Mouse (Mus musculus): ENCODE data around the gene Miga2.
"Not testable (repeated sequence)": the region's sequence is repeated elsewhere in the genome, so short reads cannot be mapped to it uniquely, and the experiment has no call there.

Miga2 gene

GRCm38 (mm10) chr2:30397986-30398512 is 34.0 kb downstream of the Miga2 start:
- no peak for DNase-seq (ENCODE audit: low spot score)

- no peak for DNase-seq (ENCODE audit: low spot score)
Measured at GRCm38 (mm10) chr2:30399191-30400171, 35.4 kb downstream of the Miga2 start.

GRCm38 (mm10) chr2:30401581-30401980 is 37.5 kb downstream of the Miga2 start:
- no peak for DNase-seq (ENCODE audit: low spot score)

DNA sequence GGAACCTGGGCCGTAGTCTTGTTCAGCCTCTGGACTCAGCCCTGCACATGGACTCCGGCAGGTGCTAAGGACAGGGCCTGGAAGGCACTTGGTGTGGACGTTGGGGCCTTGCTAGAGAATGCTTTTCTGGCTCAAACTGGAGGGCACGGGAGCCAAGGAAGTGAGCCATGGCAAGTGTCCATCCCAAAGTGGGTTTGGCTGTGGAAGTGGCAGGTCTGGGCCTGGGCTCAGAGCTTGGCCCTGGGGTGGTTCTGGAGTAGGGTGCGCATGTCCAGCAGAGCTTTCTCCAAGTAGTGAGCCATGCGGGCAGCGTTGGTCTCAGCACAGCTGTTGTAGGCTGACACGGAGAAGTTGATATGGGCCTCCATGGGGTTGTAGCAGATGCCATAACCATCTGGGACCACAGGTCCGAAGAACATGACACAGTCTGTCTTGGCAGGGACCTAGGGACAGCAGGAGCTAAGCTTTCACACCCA is 38.4 kb downstream of the Miga2 start:
- no peak for DNase-seq (ENCODE audit: low spot score)

GRCm38 (mm10) chr2:30402843-30403242 is 38.8 kb downstream of the Miga2 start:
- DNase-seq (ENCODE audit: low spot score): no peak

DNA sequence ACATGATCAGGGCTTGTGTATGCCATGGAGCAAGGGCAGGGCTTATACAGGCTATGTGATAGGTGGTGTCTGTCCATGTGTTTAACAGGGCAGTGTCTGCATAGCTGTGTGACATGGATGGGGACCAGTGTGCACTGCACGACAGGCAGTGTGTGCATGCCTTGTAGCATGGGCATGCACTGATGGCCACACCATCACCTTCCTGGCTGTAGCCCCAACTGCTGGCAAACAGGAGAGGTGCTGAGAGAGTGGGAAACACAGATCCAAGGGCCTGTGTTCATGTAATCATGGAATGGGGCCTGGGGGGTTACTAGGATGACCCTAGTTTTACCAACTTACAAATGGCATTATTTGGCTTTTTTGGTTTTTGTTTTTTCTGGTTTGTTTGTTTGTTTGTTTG is 39.8 kb downstream of the Miga2 start:
- no peak for DNase-seq (ENCODE audit: low spot score)

DNA sequence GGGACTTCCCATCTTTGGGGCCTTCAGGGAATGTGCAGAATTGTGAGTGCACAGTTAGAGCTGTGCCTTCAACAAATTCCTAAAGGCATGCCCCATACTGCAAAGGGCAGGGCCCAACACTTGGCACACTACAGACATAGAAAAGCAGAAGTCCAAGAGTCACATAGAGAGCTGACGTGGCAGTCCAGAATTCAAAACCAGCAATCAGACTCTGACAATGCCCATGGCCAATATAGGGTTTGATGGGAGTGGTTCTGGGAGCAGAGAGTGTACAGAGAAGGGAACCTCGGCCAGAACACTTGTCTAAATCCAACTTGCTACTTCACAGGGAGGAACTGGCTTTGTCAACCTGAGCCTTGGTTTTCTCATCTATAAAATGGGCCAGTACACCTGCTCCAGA is 43.2 kb downstream of the Miga2 start:
- no peak for DNase-seq (ENCODE audit: low spot score)

DNA sequence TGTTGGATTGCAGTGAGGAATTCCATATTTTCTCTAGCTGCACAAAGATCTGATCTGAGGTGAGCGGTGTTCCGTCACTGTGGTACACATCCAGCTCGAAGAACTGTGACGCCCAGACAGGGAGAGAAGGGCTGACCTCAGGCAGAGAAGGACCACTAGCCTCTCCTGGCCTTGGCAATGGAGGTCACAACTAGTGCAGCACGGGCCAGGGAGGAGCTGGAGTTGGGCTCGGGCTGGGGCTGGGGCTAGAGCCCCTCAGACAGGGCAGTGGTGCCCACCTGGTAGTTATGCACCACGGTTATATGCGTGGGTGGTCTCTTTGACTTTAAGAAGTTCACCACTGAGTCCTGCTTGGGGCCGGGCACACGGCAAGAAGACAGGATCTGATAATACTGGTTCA is 43.7 kb downstream of the Miga2 start:
- no peak for DNase-seq (ENCODE audit: low spot score)

- no peak for DNase-seq (ENCODE audit: low spot score)
Measured at GRCm38 (mm10) chr2:30408452-30409100, 44.5 kb downstream of the Miga2 start.

GRCm38 (mm10) chr2:30409454-30410176 is 45.6 kb downstream of the Miga2 start:
- no peak for DNase-seq (ENCODE audit: low spot score)

DNA sequence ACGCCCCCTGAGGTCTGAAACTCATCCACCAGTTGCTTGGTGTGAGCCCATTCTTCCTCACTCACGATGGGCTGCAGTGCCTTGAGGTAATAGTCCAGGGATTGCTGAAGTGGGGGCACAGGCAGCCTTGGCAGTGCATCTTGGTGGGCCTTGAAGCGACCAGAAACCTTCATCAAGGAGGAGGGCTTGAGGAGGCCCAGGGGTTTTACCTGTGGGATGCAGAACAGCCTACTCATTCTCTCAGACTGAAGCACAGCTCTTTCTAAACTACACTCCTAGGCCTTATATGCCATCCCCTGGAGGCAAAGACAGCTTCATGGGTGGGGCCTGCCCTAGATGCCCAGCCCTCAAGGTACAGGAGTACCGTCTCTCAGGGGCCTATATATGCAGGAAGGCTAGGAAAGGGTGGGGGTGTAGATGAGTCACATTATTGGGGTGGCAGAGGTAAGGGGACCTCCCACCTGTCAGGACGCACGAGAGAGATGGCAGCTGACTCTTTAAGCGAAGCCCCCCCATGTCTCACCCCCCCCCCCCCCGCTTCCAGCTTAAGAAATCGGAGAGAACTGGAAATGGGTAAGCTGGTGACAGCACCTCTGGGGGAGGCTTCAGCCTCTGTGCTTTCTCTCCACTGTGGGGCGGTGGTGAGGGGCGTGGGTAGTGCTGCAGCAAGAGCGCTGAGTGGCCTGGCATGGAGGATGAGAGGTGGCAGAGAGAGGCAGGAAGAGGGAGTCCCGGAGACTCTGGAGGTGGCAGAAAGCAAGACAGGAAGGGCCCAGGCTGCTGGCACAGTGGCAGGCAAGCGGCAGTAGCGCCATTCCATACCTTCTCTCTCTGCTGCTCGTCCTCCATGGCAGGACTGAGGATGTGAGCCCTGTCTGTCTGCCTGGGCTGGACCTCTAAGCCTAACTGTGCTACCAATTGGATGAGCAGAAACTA is 49.3 kb downstream of the Miga2 start:
- DNase-seq (ENCODE audit: low spot score): no peak

- DNase-seq (ENCODE audit: low spot score): peak; percentile 50
Measured at GRCm38 (mm10) chr2:30414101-30414500, 50.1 kb downstream of the Miga2 start.

DNA sequence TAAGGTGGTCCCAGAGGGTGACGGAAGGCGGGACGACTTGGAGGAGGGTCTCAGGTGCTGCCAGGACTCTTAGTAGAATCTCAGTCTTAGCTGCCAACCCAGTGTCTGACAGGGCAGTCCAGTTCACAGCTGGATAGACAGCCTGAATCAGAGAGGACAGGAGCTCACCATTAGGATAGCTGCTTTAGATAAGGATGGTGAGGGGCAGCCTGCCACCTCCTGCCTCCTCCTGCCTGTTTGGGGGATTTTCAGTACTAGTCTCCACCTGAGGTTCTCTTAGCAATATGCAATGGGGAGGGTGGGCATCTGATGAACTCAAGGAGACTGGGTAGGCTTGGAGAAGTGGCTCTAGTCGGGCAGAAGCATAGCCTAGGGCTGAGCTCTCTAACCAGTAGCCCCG is 50.6 kb downstream of the Miga2 start:
- DNase-seq (ENCODE audit: low spot score): no peak

- peak; percentile 96 for DNase-seq (ENCODE audit: low spot score)
Measured at GRCm38 (mm10) chr2:30415157-30415935, 51.3 kb downstream of the Miga2 start, which contains the start of gene Crat. Crat (minus strand) TSS chr2:30415813.

GRCm38 (mm10) chr2:30415936-30416648 is 52.1 kb downstream of the Miga2 start, which contains the start of gene Ptpa:
Ptpa (plus strand) TSS chr2:30416039.
- no peak for DNase-seq (ENCODE audit: low spot score)

DNA sequence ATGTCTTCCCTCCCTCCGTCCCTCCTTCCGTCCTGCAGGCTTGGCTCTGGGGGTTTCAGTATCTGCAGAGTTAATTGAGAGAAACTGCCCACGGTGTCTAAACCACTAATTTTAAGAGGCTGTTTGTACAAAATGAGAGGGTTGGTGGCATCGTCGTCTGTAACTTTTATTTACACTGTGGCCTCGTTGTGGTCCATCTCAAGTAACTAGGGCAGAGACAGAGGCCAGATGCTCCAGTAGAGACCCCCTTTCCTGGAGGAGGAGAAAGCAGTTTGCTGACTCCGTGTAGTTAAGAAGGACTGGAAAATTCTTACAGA is 52.6 kb downstream of the Miga2 start:
- DNase-seq (ENCODE audit: low spot score): peak; percentile 45

DNA sequence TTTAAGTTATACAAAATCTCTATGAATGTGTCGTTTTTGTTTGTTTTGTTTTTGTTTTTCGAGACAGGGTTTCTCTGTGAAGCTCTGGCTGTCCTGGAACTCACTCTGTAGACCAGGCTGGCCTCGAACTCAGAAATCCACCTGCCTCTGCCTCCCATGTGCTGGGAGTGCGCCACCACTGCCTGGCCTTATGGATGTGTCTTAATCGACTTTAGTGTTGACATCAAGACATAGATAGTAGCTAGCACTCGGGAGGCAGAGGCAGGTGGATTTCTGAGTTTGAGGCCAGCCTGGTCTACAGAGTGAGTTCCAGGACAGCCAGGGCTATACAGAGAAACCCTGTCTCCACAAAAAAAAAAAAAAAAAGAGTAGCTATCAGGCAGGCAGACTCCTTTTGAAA is 53.1 kb downstream of the Miga2 start:
- not testable (repeated sequence) for DNase-seq (ENCODE audit: low spot score)

- DNase-seq (ENCODE audit: low spot score): peak; percentile 51
Measured at GRCm38 (mm10) chr2:30417595-30418165, 53.6 kb downstream of the Miga2 start.

DNA sequence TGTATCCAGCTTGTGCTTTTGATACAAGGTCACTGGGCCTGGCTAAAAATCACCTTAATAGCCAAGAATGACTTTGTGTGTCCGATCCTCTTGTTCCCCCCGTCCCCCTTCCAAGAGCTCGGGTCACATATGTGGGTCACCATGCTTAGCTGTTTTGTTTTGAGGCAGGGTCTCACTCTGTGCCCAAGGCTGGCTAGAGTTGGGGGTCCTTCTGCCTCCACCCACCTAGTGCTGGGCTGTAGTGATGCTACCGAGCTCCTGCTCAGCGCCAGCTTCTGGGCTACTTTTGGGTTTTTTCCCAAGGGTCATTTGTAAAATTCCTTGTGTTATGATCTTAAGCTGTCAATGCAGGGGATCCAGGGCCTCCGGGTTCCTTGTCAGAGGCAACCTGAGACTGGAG is 54.2 kb downstream of the Miga2 start:
- DNase-seq (ENCODE audit: low spot score): no peak

Measured in adipocyte (in vitro differentiated cells).